Mouse (Mus musculus): ENCODE measurements around the gene Mvd. TPM values are rescaled to one million over a fixed set of nuclear protein-coding genes. Genes with fewer than 3 reads are reported as not detected.

Mvd gene
- polyA plus RNA-seq, 1 experiment from 2014 or later: 73.2 TPM

GRCm38 (mm10) chr8:122452154-122452553, 8.9 kb upstream of the Mvd start:
- H3K4me3 ChIP-seq (replicated peaks): no peak overlapping the region
- H3K4me1 ChIP-seq: no peaks in the 10 kb centered on the region
- no peak for ATAC-seq (ENCODE audit: low FRiP score)
- H3K4me2 ChIP-seq: no peak overlapping the region
- WGBS: 87% methylated on average over 10 of the region's 10 CpGs
- peaks cover 7% of the 10 kb centered on the region; the same call in 1 of the 2 replicates for H3K27me3 ChIP-seq (replicated peaks)
- H3K9ac ChIP-seq (replicated peaks): no peak overlapping the region
- no peak overlapping the region for H3K27ac ChIP-seq (replicated peaks)
- H3K9me3 ChIP-seq (replicated peaks): no peaks in the 10 kb centered on the region
- no peaks in the 10 kb centered on the region for H3K36me3 ChIP-seq

- no peak for ATAC-seq (ENCODE audit: low FRiP score)
- Histone ChIP-seq H3K4me2 (no peak overlapping the region), H3K27ac (replicated peaks) (no peak overlapping the region), H3K27me3 (replicated peaks) (peaks cover 7% of the 10 kb centered on the region; the same call in 1 of the 2 replicates), H3K9me3 (replicated peaks) (no peaks in the 10 kb centered on the region), H3K4me1 (no peaks in the 10 kb centered on the region), H3K4me3 (replicated peaks) (no peak overlapping the region), H3K36me3 (no peaks in the 10 kb centered on the region), H3K9ac (replicated peaks) (no peak overlapping the region)
- WGBS: 83% methylated on average over 7 of the region's 7 CpGs
Measured at GRCm38 (mm10) chr8:122451161-122451703, 8.0 kb upstream of the Mvd start.

GRCm38 (mm10) chr8:122445203-122445602, 2.0 kb upstream of the Mvd start:
- H3K4me1 ChIP-seq: peaks cover 36% of the 10 kb centered on the region
- 77% methylated on average over 3 of the region's 3 CpGs for WGBS
- peak overlapping the region; percentile 98 for H3K27ac ChIP-seq (replicated peaks)
- no peaks in the 10 kb centered on the region for H3K27me3 ChIP-seq (replicated peaks)
- no peak overlapping the region for H3K9ac ChIP-seq (replicated peaks)
- 0 out of 2 replicates have a peak overlapping the region, but pooled peaks have one; percentile 55 for H3K4me3 ChIP-seq (replicated peaks)
- no peaks in the 10 kb centered on the region for H3K9me3 ChIP-seq (replicated peaks)
- no peaks in the 10 kb centered on the region for H3K36me3 ChIP-seq
- ATAC-seq (ENCODE audit: low FRiP score): no peak
- H3K4me2 ChIP-seq: peak overlapping the region; percentile 71

GRCm38 (mm10) chr8:122444058-122444748, 981 bp upstream of the Mvd start:
- peak overlapping the region; percentile 55 for H3K4me3 ChIP-seq (replicated peaks)
- 4% methylated on average over 19 of the region's 19 CpGs for WGBS
- no peaks in the 10 kb centered on the region for H3K27me3 ChIP-seq (replicated peaks)

GRCm38 (mm10) chr8:122442781-122443180, 441 bp downstream of the Mvd start:
- H3K4me2 ChIP-seq: peak overlapping the region; percentile 71
- 2% methylated on average over 12 of the region's 12 CpGs for WGBS
- peak; percentile 32 for ATAC-seq (ENCODE audit: low FRiP score)

More at GRCm38 (mm10) chr8:122444058-122444748, 981 bp upstream of the Mvd start:
- Histone ChIP-seq H3K4me1 (peaks cover 36% of the 10 kb centered on the region), H3K9me3 (replicated peaks) (no peaks in the 10 kb centered on the region), H3K4me2 (peak overlapping the region; percentile 71), H3K36me3 (peaks cover 10% of the 10 kb centered on the region), H3K9ac (replicated peaks) (peak overlapping the region; percentile 93), H3K27ac (replicated peaks) (peak overlapping the region; percentile 98)
- ATAC-seq (ENCODE audit: low FRiP score): 0 out of 2 replicates have a peak, but pooled peaks have one; percentile 6

GRCm38 (mm10) chr8:122442356-122442755, 866 bp downstream of the Mvd start:
- H3K36me3 ChIP-seq: peaks cover 28% of the 10 kb centered on the region
- ATAC-seq (ENCODE audit: low FRiP score): no peak
- H3K9ac ChIP-seq (replicated peaks): peak overlapping the region; percentile 72
- H3K4me1 ChIP-seq: peaks cover 36% of the 10 kb centered on the region
- H3K9me3 ChIP-seq (replicated peaks): no peaks in the 10 kb centered on the region
- peak overlapping the region; percentile 55 for H3K4me3 ChIP-seq (replicated peaks)
- peak overlapping the region; percentile 71 for H3K4me2 ChIP-seq
- H3K27me3 ChIP-seq (replicated peaks): no peaks in the 10 kb centered on the region
- 13% methylated on average over 7 of the region's 7 CpGs for WGBS
- peak overlapping the region; percentile 83 for H3K27ac ChIP-seq (replicated peaks)

More at GRCm38 (mm10) chr8:122442781-122443180, 441 bp downstream of the Mvd start:
- Histone ChIP-seq H3K36me3 (peaks cover 23% of the 10 kb centered on the region), H3K9me3 (replicated peaks) (no peaks in the 10 kb centered on the region), H3K27ac (replicated peaks) (peak overlapping the region; percentile 83), H3K9ac (replicated peaks) (peak overlapping the region; percentile 72), H3K27me3 (replicated peaks) (no peaks in the 10 kb centered on the region), H3K4me1 (peaks cover 36% of the 10 kb centered on the region), H3K4me3 (replicated peaks) (peak overlapping the region; percentile 55)

GRCm38 (mm10) chr8:122441326-122441725, 1.9 kb downstream of the Mvd start:
- no peak overlapping the region for H3K4me2 ChIP-seq
- H3K36me3 ChIP-seq: peaks cover 38% of the 10 kb centered on the region
- H3K27me3 ChIP-seq (replicated peaks): no peaks in the 10 kb centered on the region
- H3K4me1 ChIP-seq: peaks cover 36% of the 10 kb centered on the region
- H3K9ac ChIP-seq (replicated peaks): no peak overlapping the region
- no peaks in the 10 kb centered on the region for H3K9me3 ChIP-seq (replicated peaks)
- H3K4me3 ChIP-seq (replicated peaks): no peak overlapping the region
- no peak overlapping the region for H3K27ac ChIP-seq (replicated peaks)
- WGBS: 100% methylated on average over 1 of the region's 1 CpGs
- no peak for ATAC-seq (ENCODE audit: low FRiP score)

- no peak overlapping the region for H3K4me2 ChIP-seq
- peaks cover 17% of the 10 kb centered on the region for H3K4me1 ChIP-seq
- H3K27ac ChIP-seq (replicated peaks): no peak overlapping the region
- H3K27me3 ChIP-seq (replicated peaks): no peaks in the 10 kb centered on the region
- no peak overlapping the region for H3K9ac ChIP-seq (replicated peaks)
- no peak for ATAC-seq (ENCODE audit: low FRiP score)
- H3K4me3 ChIP-seq (replicated peaks): no peak overlapping the region
- peaks cover 55% of the 10 kb centered on the region for H3K36me3 ChIP-seq
- no peaks in the 10 kb centered on the region for H3K9me3 ChIP-seq (replicated peaks)
- 97% methylated on average over 16 of the region's 16 CpGs for WGBS
Measured at GRCm38 (mm10) chr8:122439336-122439735, 3.9 kb downstream of the Mvd start.

- no peak overlapping the region for H3K27ac ChIP-seq (replicated peaks)
- H3K27me3 ChIP-seq (replicated peaks): no peaks in the 10 kb centered on the region
- WGBS: 94% methylated on average over 13 of the region's 13 CpGs
- no peak overlapping the region for H3K4me3 ChIP-seq (replicated peaks)
- ATAC-seq (ENCODE audit: low FRiP score): no peak
- H3K36me3 ChIP-seq: peaks cover 58% of the 10 kb centered on the region
- no peaks in the 10 kb centered on the region for H3K9me3 ChIP-seq (replicated peaks)
- H3K4me1 ChIP-seq: peaks cover 17% of the 10 kb centered on the region
- no peak overlapping the region for H3K9ac ChIP-seq (replicated peaks)
- no peak overlapping the region for H3K4me2 ChIP-seq
Measured at GRCm38 (mm10) chr8:122437708-122438331, 5.4 kb downstream of the Mvd start.

GRCm38 (mm10) chr8:122436586-122437125, 6.6 kb downstream of the Mvd start:
- WGBS: 91% methylated on average over 20 of the region's 20 CpGs
- Histone ChIP-seq H3K27ac (replicated peaks) (no peak overlapping the region), H3K9ac (replicated peaks) (no peak overlapping the region), H3K9me3 (replicated peaks) (no peaks in the 10 kb centered on the region), H3K36me3 (peaks cover 58% of the 10 kb centered on the region), H3K27me3 (replicated peaks) (no peaks in the 10 kb centered on the region), H3K4me3 (replicated peaks) (no peak overlapping the region), H3K4me1 (peaks cover 18% of the 10 kb centered on the region), H3K4me2 (no peak overlapping the region)
- no peak for ATAC-seq (ENCODE audit: low FRiP score)

- Histone ChIP-seq H3K27me3 (replicated peaks) (no peaks in the 10 kb centered on the region), H3K4me2 (no peak overlapping the region), H3K9ac (replicated peaks) (no peak overlapping the region), H3K9me3 (replicated peaks) (no peaks in the 10 kb centered on the region), H3K4me1 (peaks cover 13% of the 10 kb centered on the region), H3K4me3 (replicated peaks) (no peak overlapping the region), H3K36me3 (peaks cover 58% of the 10 kb centered on the region), H3K27ac (replicated peaks) (no peak overlapping the region)
- ATAC-seq (ENCODE audit: low FRiP score): no peak
- 95% methylated on average over 9 of the region's 9 CpGs for WGBS
Measured at GRCm38 (mm10) chr8:122436146-122436545, 7.1 kb downstream of the Mvd start.

Measured in neural tube, embryonic 15.5 days (tissue).